Mouse (Mus musculus) embryonic facial prominence, embryonic 10.5 days (tissue): Measurements from ENCODE around the gene Polr1a. TPM values are rescaled to one million over a fixed set of nuclear protein-coding genes. Genes with fewer than 3 reads are reported as not detected.

Source experiments
- DNase-seq: peaks from one replicate; pipeline ENCODE4 v3.0.0-alpha.2; 2017; ENCODE audit warnings: low spot score
- H3K27ac ChIP-seq: fragments of 300-500 bp; sonication (generic); replicated peaks from 2 replicates; pipeline ENCODE4 v1.5.1; 2016; ENCODE audit warnings: mild to moderate bottlenecking
- H3K27me3 ChIP-seq: fragments of 300-500 bp; sonication (generic); replicated peaks from 2 replicates; pipeline ENCODE4 v1.6.1; 2016; ENCODE audit warnings: low read depth, mild to moderate bottlenecking; ENCODE audit not compliant: poor library complexity, severe bottlenecking
- H3K36me3 ChIP-seq: fragments of 300-500 bp; sonication (generic); replicated peaks from 2 replicates; pipeline ENCODE4 v1.6.1; 2016; ENCODE audit warnings: mild to moderate bottlenecking, moderate library complexity
- H3K4me1 ChIP-seq: fragments of 300-500 bp; sonication (generic); 2 replicates; pipeline ENCODE4 v1.6.1; 2016
- H3K4me3 ChIP-seq: fragments of 300-500 bp; sonication (generic); 2 replicates; pipeline ENCODE4 v1.5.1; 2016; ENCODE audit warnings: mild to moderate bottlenecking, moderate library complexity
- H3K9me3 ChIP-seq: fragments of 300-500 bp; sonication (generic); 2 replicates; pipeline ENCODE4 v1.6.1; 2016; ENCODE audit warnings: mild to moderate bottlenecking
- WGBS: fragments of 180-500 bp; shearing (Covaris S2); methylation state at CpG from one replicate; pipeline ENCODE4 v1.1.7; 2016; 5-methylcytosine and 5-hydroxymethylcytosine counted together
- polyA plus RNA-seq: library from polyadenylated mRNA; unstranded; fragments of >200 nt; fragmentation: Nextera tagmentation; extraction: Ambion mirVana; gene quantifications from 2 replicates; pipeline ENCODE4 v1.2.1, GENCODE M21; 2016

Gene Polr1a
- polyA plus RNA-seq, 1 experiment from 2014 or later, result 49.6 TPM

- Histone ChIP-seq H3K4me1 (no peaks in the 10 kb centered on the region), H3K4me3 (no peak overlapping the region), H3K27ac (no peak overlapping the region), H3K27me3 (no peaks in the 10 kb centered on the region), H3K36me3 (peaks cover 72% of the 10 kb centered on the region), H3K9me3 (no peaks in the 10 kb centered on the region)
- no peak for DNase-seq
- WGBS, result 91% methylated on average over 6 of the region's 6 CpGs
These were observed 53.9 kb downstream of the Polr1a start for GRCm38 (mm10) chr6:71962706-71963105.

GRCm38 (mm10) chr6:71963561-71963960, 54.7 kb downstream of the Polr1a start:
- Histone ChIP-seq H3K9me3 (no peaks in the 10 kb centered on the region), H3K27ac (no peak overlapping the region), H3K4me3 (no peak overlapping the region), H3K27me3 (no peaks in the 10 kb centered on the region), H3K4me1 (no peaks in the 10 kb centered on the region), H3K36me3 (peaks cover 79% of the 10 kb centered on the region)
- DNase-seq, result no peak
- WGBS, result 95% methylated on average over 11 of the region's 11 CpGs

- Histone ChIP-seq H3K36me3 (peaks cover 99% of the 10 kb centered on the region), H3K27me3 (no peaks in the 10 kb centered on the region), H3K4me1 (no peaks in the 10 kb centered on the region), H3K4me3 (no peak overlapping the region), H3K9me3 (no peaks in the 10 kb centered on the region), H3K27ac (no peak overlapping the region)
- DNase-seq, result no peak
- 94% methylated on average over 5 of the region's 5 CpGs for WGBS
These were observed 57.9 kb downstream of the Polr1a start for GRCm38 (mm10) chr6:71966683-71967303.

- H3K27me3 ChIP-seq, result no peaks in the 10 kb centered on the region
- DNase-seq, result no peak
- H3K9me3 ChIP-seq, result no peaks in the 10 kb centered on the region
- no peak overlapping the region for H3K4me3 ChIP-seq
- no peaks in the 10 kb centered on the region for H3K4me1 ChIP-seq
- H3K27ac ChIP-seq, result no peak overlapping the region; the same call in 1 of the 2 replicates
- peaks cover 99% of the 10 kb centered on the region for H3K36me3 ChIP-seq
- 85% methylated on average over 7 of the region's 7 CpGs for WGBS
These were observed 59.0 kb downstream of the Polr1a start for GRCm38 (mm10) chr6:71967847-71968246.

- WGBS, result 90% methylated on average over 7 of the region's 7 CpGs
- H3K36me3 ChIP-seq, result peaks cover 99% of the 10 kb centered on the region
These were observed 60.6 kb downstream of the Polr1a start for GRCm38 (mm10) chr6:71969459-71969858.

GRCm38 (mm10) chr6:71970154-71970553, 61.3 kb downstream of the Polr1a start:
- H3K4me1 ChIP-seq, result no peaks in the 10 kb centered on the region
- no peaks in the 10 kb centered on the region for H3K27me3 ChIP-seq
- no peak for DNase-seq
- peaks cover 99% of the 10 kb centered on the region for H3K36me3 ChIP-seq
- H3K27ac ChIP-seq, result no peak overlapping the region
- 85% methylated on average over 2 of the region's 2 CpGs for WGBS
- H3K9me3 ChIP-seq, result no peaks in the 10 kb centered on the region
- no peak overlapping the region for H3K4me3 ChIP-seq

More at GRCm38 (mm10) chr6:71969459-71969858, 60.6 kb downstream of the Polr1a start:
- no peak overlapping the region for H3K27ac ChIP-seq
- no peaks in the 10 kb centered on the region for H3K9me3 ChIP-seq
- no peak for DNase-seq
- H3K27me3 ChIP-seq, result no peaks in the 10 kb centered on the region
- H3K4me1 ChIP-seq, result no peaks in the 10 kb centered on the region
- no peak overlapping the region for H3K4me3 ChIP-seq

GRCm38 (mm10) chr6:71976592-71976991, 67.7 kb downstream of the Polr1a start:
- no peaks in the 10 kb centered on the region for H3K27me3 ChIP-seq
- WGBS, result 91% methylated on average over 7 of the region's 7 CpGs
- peaks cover 100% of the 10 kb centered on the region for H3K36me3 ChIP-seq
- no peaks in the 10 kb centered on the region for H3K9me3 ChIP-seq
- DNase-seq, result no peak
- H3K4me1 ChIP-seq, result no peaks in the 10 kb centered on the region; the same call in 1 of the 2 replicates
- H3K27ac ChIP-seq, result no peak overlapping the region
- H3K4me3 ChIP-seq, result no peak overlapping the region

GRCm38 (mm10) chr6:71980165-71980564, 71.3 kb downstream of the Polr1a start:
- Histone ChIP-seq H3K27me3 (no peaks in the 10 kb centered on the region), H3K27ac (no peak overlapping the region), H3K36me3 (peaks cover 71% of the 10 kb centered on the region), H3K4me1 (no peaks in the 10 kb centered on the region; the same call in 1 of the 2 replicates), H3K4me3 (no peak overlapping the region), H3K9me3 (no peaks in the 10 kb centered on the region)
- no peak for DNase-seq
- WGBS, result 81% methylated on average over 8 of the region's 8 CpGs

GRCm38 (mm10) chr6:71980587-71980986, 71.7 kb downstream of the Polr1a start:
- 96% methylated on average over 2 of the region's 2 CpGs for WGBS
- Histone ChIP-seq H3K36me3 (peaks cover 67% of the 10 kb centered on the region), H3K4me1 (no peaks in the 10 kb centered on the region; the same call in 1 of the 2 replicates), H3K4me3 (no peak overlapping the region), H3K27ac (no peak overlapping the region; the same call in 1 of the 2 replicates), H3K9me3 (no peaks in the 10 kb centered on the region), H3K27me3 (no peaks in the 10 kb centered on the region)
- no peak for DNase-seq

- Histone ChIP-seq H3K4me3 (no peak overlapping the region), H3K27me3 (no peaks in the 10 kb centered on the region), H3K36me3 (peaks cover 58% of the 10 kb centered on the region), H3K9me3 (no peaks in the 10 kb centered on the region), H3K27ac (no peak overlapping the region), H3K4me1 (no peaks in the 10 kb centered on the region; the same call in 1 of the 2 replicates)
- no peak for DNase-seq
- WGBS, result 85% methylated on average over 4 of the region's 4 CpGs
These were observed 72.6 kb downstream of the Polr1a start for GRCm38 (mm10) chr6:71981450-71981849.

GRCm38 (mm10) chr6:71985984-71986383, 77.1 kb downstream of the Polr1a start:
- Histone ChIP-seq H3K27ac (no peak overlapping the region), H3K27me3 (no peaks in the 10 kb centered on the region), H3K36me3 (peaks cover 13% of the 10 kb centered on the region), H3K4me1 (peaks cover 39% of the 10 kb centered on the region), H3K9me3 (no peaks in the 10 kb centered on the region), H3K4me3 (no peak overlapping the region)
- DNase-seq, result no peak
- 91% methylated on average over 4 of the region's 4 CpGs for WGBS

- 46% methylated on average over 7 of the region's 7 CpGs for WGBS
- DNase-seq, result peak; percentile 22
- H3K4me3 ChIP-seq, result no peak overlapping the region
- H3K27ac ChIP-seq, result peak overlapping the region; percentile 73
- peaks cover 55% of the 10 kb centered on the region for H3K4me1 ChIP-seq
- no peaks in the 10 kb centered on the region for H3K9me3 ChIP-seq
- no peaks in the 10 kb centered on the region for H3K27me3 ChIP-seq
- H3K36me3 ChIP-seq, result no peaks in the 10 kb centered on the region
These were observed 78.8 kb downstream of the Polr1a start for GRCm38 (mm10) chr6:71987546-71988248.
